Mouse (Mus musculus): Measurements from ENCODE around the gene Peg10.

The Peg10 gene

DNA sequence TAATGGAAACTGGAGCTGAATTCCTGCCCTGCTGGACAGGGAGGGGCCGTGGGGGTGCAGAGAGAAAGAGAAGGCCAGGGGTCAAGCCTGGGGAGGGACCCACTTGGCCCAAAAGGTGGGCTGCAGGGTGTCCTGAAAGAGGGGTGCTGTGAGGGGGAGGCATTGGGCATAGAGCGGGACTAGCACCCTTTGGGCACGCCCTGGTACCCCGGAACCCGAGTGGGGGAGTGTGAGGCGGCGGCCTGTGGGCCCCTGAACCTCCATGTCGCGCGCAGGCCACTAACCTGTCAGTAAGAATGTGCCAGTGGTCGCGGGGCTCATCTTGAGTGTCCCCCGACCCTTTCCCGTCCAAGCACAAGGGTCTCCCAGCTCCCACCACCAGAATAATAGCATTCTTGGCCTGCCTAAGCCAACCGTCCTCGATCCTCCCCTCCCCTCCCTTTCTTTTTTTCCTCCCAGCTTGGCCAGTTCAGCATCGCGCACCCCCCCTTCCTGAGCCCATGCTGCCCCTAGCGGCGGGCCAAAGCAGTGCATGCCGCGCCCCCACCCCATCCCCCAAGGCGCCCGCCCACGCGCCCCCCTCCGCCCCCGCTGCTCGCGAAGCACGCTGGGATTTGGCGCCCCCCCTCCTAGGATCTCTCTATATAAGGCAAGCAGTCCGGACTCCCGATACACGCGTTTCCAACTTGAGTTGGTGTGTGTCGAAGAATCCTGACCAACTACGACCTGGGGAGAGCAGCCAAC lies at the start of gene Peg10, which contains the start of gene Sgce:
Gene Peg10, plus strand, starts transcription at position 611 of the 744 bp plus-strand sequence.
Gene Sgce, minus strand, starts transcription at position 512 of the 744 bp plus-strand sequence.
- peak; percentile 87 for DNase-seq (ENCODE audit: low read depth, low spot score)

DNA sequence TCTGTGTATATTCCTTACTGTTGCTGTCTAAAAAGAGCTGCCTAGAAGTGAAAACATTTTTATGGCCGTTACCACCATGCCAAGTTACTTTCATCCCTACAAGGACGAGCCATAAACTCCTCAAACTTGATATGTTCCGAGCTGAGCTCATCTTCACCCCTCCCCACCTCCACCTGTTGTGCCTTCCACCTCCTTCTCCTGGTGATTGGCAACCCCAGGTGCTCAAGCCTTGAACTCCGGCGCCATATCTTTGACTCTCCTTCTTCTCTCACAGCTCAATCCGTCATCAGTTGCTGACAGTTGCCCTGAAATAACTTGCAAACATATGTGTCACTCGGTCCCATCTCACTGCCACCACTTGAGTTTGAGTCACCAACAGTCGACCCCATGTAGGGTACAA lies 45.5 kb upstream of the Peg10 start:
- no peak for DNase-seq (ENCODE audit: low read depth, low spot score)

GRCm38 (mm10) chr6:4703908-4704307 lies 43.2 kb upstream of the Peg10 start:
- no peak for DNase-seq (ENCODE audit: low read depth, low spot score)

GRCm38 (mm10) chr6:4706415-4706814 lies 40.7 kb upstream of the Peg10 start:
- no peak for DNase-seq (ENCODE audit: low read depth, low spot score)

GRCm38 (mm10) chr6:4708971-4709370 lies 38.1 kb upstream of the Peg10 start:
- DNase-seq (ENCODE audit: low read depth, low spot score): no peak

DNA sequence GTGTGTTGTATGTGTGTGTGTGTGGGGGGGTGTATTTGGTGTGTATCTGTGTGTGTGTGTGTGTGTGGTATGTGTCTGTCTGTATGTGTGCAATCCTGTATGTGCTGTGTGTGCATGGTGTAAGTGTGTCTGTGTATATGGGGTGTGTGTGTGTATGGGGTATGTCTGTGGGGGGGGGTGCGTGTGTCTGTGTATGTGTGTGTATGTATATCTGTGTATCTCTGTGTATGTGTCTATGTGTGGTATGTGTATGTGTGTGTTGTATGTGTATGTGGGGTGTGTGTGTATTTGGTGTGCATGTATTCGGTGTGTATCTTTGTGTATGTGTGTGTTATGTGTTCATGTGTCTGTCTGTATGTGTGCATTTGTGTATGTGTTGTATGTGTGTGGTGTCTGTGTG lies 30.9 kb upstream of the Peg10 start:
- DNase-seq (ENCODE audit: low read depth, low spot score): no peak

DNA sequence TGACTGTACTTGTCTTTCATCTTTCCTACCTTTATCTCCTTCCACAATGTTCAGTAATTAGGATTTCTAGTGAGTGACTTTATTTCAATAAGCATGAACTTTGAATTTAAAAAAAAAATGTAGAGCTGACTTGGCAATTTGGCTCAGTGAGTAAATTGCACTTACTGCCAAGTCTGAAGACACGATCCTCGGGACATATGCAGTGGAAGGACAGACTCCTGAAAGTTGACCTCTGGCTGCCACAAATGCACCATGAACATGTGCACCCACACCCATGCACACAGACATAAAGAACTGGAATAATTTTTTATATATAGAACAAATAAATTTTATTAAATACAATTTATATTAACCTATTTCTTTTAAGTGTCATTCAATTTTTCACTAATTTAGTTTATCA lies 29.8 kb upstream of the Peg10 start:
- DNase-seq (ENCODE audit: low read depth, low spot score): no peak

DNA sequence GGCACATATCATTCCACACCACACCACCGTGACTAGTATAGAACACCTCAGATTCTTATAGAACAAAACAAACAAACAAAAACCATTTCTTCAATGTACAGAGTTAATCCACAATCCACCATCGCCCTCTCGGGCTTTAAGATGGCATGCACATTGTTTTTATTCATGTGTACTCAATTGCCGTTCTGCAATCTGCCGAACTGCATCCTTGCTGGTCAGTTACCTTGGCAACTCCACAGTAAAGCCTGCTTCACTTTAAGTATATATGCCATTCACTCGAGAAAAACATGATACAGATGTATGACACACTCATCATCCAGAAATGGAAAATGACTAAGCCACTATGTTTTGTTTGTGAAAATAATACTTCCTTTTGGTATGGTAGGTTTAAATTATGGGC lies 25.0 kb upstream of the Peg10 start:
- no peak for DNase-seq (ENCODE audit: low read depth, low spot score)

- DNase-seq (ENCODE audit: low read depth, low spot score): no peak
Measured at GRCm38 (mm10) chr6:4722739-4723138, 24.4 kb upstream of the Peg10 start.

DNA sequence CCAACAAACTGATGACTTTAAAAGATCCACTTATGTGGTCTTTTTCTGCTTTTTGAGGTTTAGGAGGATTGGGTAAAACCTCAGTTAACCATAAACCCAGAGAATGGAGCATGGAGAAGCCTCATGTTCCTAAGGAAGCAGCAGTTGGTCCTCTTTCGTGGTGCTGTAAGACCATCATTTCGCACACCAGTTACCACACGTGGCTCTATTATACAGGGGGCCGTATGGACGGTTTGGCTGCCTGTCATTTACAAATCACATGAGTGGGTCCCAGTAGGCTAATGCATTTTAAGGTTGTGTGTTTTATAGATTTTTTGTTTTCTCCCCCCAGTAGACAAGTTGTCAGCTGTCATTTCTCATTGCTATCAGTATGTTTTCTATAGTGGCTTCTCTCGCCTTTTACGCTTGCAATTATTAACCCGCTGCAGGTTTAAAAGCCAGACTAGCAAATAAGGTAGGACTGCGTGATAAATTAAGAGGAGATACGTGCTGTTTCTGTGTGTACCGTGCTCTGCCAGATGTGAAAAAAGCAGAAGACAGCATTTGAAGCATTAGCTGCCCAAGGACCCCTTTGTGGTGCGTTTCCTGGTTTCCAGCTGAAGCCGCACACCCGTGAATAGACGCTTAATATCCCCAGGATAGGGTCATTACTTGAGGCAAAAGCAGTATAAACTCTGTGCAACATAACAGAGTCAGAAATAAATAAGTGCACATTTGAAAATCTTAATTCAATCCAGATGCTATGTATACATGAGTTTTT lies 22.9 kb upstream of the Peg10 start:
- no peak for DNase-seq (ENCODE audit: low read depth, low spot score)

DNA sequence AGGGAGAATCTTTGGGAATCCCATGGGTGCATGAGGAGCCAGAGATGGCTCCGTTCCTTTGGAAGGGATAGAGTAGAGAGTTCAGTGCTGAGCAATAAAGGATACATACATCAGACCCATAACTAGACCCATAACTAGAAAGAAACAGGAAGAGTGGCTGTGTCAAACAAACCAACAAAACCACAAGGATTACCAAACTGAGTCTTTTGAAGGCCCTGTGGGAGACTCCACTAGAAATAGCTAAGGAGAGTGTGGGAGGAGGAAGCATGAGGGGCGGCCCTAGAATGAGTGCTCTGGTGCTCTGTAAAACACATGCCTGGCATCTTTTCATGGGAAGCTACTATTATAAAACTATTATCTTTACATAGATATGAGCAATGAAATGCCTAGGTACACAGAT lies 18.8 kb upstream of the Peg10 start:
- DNase-seq (ENCODE audit: low read depth, low spot score): no peak

DNA sequence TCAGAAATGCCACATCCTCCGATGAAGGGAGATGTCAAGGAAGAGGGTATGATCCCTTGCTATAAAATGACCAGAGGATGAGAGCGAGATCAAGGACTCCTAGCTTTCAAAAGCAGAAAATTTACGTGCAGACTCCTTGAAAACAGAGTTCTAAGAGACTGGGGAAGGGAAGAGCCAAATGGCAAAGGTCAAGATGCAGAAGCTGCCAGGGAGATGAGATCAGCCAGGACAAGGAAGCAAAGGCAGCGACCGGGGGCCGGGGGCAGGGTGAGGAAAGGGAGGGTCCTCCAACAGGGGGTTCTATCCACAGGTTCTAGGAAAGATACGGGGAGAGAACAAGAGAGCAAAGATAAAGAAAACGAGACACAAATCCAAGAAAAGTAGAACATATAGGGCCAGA lies 15.4 kb upstream of the Peg10 start:
- DNase-seq (ENCODE audit: low read depth, low spot score): no peak

DNA sequence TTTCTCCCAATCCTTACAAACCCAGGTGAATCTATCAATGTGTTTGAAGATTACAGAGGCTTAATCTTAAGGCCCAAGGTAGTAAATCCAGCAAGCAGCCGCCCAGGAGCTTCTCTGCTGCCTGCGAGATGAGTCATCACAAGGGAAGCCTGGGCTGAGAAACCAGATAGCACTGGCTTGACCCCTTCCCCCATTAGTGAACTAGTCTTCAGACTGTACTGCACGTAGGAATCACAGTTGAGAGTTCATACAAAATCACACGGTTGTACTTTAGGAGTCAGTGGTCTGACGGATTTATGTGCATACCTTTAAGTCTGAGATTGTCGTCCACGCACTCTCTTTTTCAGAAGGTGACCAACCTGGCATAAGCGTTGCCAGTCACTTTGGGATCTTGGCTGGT lies 13.9 kb upstream of the Peg10 start:
- DNase-seq (ENCODE audit: low read depth, low spot score): peak; percentile 76

DNA sequence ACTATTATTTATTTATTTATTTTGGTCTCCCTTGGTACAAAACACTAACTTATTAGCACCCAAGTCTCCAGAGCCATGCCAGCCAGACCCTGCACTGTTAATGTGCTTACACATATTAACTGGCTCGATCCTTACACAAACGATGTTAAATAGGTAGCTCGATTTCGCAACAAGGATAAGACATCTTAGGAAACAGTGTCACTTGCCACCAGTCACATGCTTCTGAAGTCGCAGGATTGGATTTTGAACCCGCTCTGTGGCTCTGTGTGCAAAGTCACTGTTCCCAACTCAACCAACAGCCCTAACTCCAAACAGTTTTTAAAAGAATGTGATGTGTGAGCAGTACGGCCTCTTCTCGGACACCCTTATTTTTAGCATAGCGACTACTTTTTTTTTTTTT lies 10.7 kb upstream of the Peg10 start:
- DNase-seq (ENCODE audit: low read depth, low spot score): no peak

DNA sequence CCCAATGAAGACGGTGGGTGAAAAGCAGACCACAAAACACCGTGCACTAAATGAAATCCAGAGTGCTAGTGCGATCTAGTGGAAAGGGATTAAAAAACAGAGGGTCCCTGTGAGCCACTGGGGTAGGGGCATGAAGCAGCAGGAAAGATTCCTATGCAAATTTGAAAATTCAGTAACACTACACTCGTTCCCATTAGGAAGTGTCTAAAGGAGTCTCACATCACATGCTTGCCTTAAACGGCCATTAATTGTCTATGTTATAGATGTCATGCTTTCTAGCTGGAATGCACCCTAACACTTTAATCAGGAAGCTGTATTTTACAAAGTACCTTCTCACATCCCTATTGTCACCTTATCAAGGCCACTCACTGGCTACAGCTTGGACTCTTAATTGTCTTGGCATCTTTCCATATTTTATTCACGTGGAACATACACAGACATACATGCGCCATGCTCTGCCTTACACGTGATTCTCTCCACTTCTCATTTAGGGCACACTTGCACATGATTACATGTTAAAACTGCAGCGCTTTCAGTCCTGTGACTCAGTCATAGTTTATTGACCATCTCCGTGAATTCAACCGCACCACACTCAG lies 9.0 kb upstream of the Peg10 start:
- DNase-seq (ENCODE audit: low read depth, low spot score): no peak

DNA sequence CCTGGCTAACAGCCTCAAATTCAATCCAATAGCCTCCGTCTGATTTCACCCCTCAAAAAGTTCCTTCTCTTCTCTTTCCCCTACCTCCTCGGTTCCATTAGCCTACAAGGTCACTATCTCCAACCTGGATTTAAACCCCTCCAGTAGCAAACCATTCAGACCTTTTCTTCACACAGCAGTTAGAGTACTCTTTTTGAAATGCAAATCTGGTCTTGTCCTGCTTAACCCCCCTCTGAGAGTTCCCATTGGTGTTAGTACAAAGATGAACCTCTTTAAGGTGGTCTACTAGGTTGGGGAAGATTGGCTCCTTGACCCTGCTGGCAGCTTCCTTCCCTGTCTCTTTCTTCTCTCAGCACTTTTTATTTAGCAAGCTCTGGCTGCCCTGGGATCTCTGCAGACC lies 8.4 kb upstream of the Peg10 start:
- DNase-seq (ENCODE audit: low read depth, low spot score): peak; percentile 72

DNA sequence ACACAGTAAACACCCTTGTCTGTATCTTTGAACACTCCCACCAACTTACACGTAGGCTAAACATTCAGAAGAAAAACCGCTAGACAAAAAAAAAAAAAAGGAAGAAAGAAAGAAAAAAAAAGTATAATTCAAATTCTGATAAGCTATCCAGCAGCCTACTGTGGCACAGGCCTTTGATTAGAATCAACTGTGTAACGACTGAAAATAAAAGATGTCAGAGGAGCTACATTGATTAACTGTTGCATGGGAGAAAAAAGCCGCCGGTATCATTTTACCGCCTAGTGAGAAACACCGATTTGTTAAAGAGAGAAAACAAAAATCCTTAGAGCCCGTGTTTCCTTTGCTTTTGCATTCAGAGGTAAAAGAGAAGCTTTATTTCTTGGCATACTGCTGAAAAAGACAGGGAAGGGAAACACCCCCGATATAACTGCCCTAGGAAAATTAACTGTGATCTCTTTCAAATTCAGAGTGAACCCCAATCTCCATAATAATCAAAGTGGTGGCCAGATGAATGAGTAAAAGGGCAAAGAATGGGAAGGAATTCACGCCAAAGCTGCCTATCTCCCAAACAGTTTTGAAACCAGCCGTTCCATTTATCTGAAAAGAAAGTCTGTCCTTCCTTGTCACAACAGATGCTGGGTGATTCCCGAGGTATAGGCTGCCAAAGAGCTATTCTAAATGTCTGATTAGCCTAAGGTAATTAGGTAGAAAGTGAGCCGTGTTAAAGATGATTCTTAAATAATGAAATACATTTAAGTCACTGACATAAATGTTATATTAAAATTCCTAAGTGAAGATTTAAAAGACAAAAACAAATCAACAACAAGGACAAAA lies 7.4 kb upstream of the Peg10 start:
- DNase-seq (ENCODE audit: low read depth, low spot score): peak; percentile 64

DNA sequence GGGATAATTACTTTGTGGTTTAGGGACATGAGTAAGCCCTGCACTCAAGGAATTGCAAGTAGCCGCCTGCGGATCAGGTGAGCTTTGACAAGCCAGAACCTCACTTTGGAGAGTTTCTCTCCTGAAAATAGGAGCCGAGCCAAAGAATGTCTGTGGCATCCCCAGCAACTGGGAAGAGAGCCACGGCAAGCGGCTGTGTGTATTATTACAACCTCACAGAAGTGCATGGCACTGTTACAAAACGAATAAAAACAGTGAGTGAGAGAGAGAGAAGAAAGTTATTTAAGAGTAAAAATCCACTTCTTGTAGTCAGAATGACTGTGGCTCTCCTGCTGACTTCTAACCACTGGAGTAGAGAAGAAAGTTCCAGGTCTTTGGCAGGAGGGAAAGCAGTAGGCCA lies 6.6 kb upstream of the Peg10 start:
- no peak for DNase-seq (ENCODE audit: low read depth, low spot score)

DNA sequence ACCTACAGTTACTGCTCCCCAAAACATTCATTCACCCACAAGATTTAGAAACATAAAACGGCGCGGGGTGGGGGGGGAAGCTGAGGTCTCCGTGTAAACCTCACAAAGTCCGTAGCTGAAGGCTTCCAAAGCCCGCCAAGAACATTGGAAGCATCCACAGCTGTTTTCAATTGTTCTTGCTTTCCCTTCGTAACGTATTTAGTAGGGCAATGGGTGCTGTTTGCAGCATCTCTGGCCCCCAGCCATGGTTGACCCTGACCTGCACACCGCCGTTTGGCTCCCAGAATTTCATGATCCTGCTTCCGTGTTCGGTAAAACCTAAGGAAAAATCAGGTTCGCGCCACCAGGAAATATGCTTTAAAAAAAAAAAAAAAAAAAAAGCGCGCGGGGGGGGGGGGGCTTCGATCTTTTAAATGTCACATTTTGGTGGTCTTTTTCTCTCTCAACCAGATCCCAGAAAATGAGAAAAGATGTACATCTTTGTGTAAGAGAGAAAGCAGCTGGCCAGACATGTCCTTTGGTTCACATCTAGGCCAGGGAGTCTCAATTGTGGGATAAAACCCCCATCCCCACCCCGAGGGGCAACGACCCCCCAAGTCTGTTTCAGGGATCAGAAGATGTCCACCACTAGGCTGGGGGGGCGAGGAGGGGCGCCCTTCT lies 940 bp upstream of the Peg10 start:
- peak; percentile 18 for DNase-seq (ENCODE audit: low read depth, low spot score)

GRCm38 (mm10) chr6:4747677-4748505 lies 785 bp downstream of the Peg10 start:
- DNase-seq (ENCODE audit: low read depth, low spot score): peak; percentile 79

All from ZHBTc4 (cell line).